Mouse (Mus musculus): ENCODE measurements at regions not wholly inside any gene's neighbourhood (a gene's known extent, or its start where the extent isn't known, plus 50 kb on each side); places are given as distances from the start of the nearest gene placed in this dataset.

GRCm38 (mm10) chr17:67503125-67503878 lies 129.2 kb downstream of the Lrrc30 start:
- no peak for DNase-seq (ENCODE audit: low spot score)

GRCm38 (mm10) chr17:67502628-67503027 lies 129.9 kb downstream of the Lrrc30 start:
- no peak for DNase-seq (ENCODE audit: low spot score)

GRCm38 (mm10) chr17:67499783-67500641 lies 132.5 kb downstream of the Lrrc30 start:
- no peak for DNase-seq (ENCODE audit: low spot score)

GRCm38 (mm10) chr17:67497380-67497779 lies 135.1 kb downstream of the Lrrc30 start:
- DNase-seq (ENCODE audit: low spot score): no peak

GRCm38 (mm10) chr17:67480463-67480862 lies 126.2 kb upstream of the Ptprm start:
- DNase-seq (ENCODE audit: low spot score): no peak

GRCm38 (mm10) chr17:67473137-67473536 lies 118.9 kb upstream of the Ptprm start:
- DNase-seq (ENCODE audit: low spot score): peak; percentile 10

GRCm38 (mm10) chr17:67458851-67459421 lies 104.7 kb upstream of the Ptprm start:
- no peak for DNase-seq (ENCODE audit: low spot score)

GRCm38 (mm10) chr17:67451966-67452365 lies 97.7 kb upstream of the Ptprm start:
- no peak for DNase-seq (ENCODE audit: low spot score)

- no peak for DNase-seq (ENCODE audit: low spot score)
These were observed 96.8 kb upstream of the Ptprm start for GRCm38 (mm10) chr17:67451081-67451480.

GRCm38 (mm10) chr17:67450021-67450420 lies 95.8 kb upstream of the Ptprm start:
- no peak for DNase-seq (ENCODE audit: low spot score)

- DNase-seq (ENCODE audit: low spot score): no peak
These were observed 91.7 kb upstream of the Ptprm start for GRCm38 (mm10) chr17:67445986-67446385.

GRCm38 (mm10) chr17:67440961-67441360 lies 86.7 kb upstream of the Ptprm start:
- no peak for DNase-seq (ENCODE audit: low spot score)

GRCm38 (mm10) chr17:67419956-67420711 lies 65.9 kb upstream of the Ptprm start:
- no peak for DNase-seq (ENCODE audit: low spot score)

- no peak for DNase-seq (ENCODE audit: low spot score)
These were observed 58.4 kb upstream of the Ptprm start for GRCm38 (mm10) chr17:67412546-67413250.

GRCm38 (mm10) chr17:67409911-67410310 lies 55.7 kb upstream of the Ptprm start:
- DNase-seq (ENCODE audit: low spot score): no peak

GRCm38 (mm10) chr17:67405934-67406333 lies 51.7 kb upstream of the Ptprm start:
- DNase-seq (ENCODE audit: low spot score): no peak

Measured in ovary, adult 18-20 months (tissue).